Mouse (Mus musculus): Measurements from ENCODE around the gene Arl3.
"Not testable (repeated sequence)": the region's sequence is repeated elsewhere in the genome, so short reads cannot be mapped to it uniquely, and the experiment has no call there.

Gene Arl3

GRCm38 (mm10) chr19:46591575-46591974, 18.6 kb upstream of the Arl3 start:
- DNase-seq (ENCODE audit: low spot score in 2 of 2): no peak

GRCm38 (mm10) chr19:46587823-46588508, 15.0 kb upstream of the Arl3 start:
- DNase-seq (ENCODE audit: low spot score in 2 of 2): peak; percentile 78 to 89

GRCm38 (mm10) chr19:46575196-46575595, 2.2 kb upstream of the Arl3 start:
- no peak for DNase-seq (ENCODE audit: low spot score in 2 of 2)

- peak in 1 of 2 experiments; percentile 12 for DNase-seq (ENCODE audit: low spot score in 2 of 2)
These were observed 992 bp upstream of the Arl3 start for GRCm38 (mm10) chr19:46573990-46574389.

GRCm38 (mm10) chr19:46572548-46572947, 450 bp downstream of the Arl3 start:
- no peak for DNase-seq (ENCODE audit: low spot score in 2 of 2)

GRCm38 (mm10) chr19:46571878-46572244, 1.1 kb downstream of the Arl3 start:
- DNase-seq (ENCODE audit: low spot score in 2 of 2): no peak

GRCm38 (mm10) chr19:46571211-46571877, 1.7 kb downstream of the Arl3 start:
- DNase-seq (ENCODE audit: low spot score in 2 of 2): not testable (repeated sequence)

- DNase-seq (ENCODE audit: low spot score in 2 of 2): no peak
These were observed 8.9 kb downstream of the Arl3 start for GRCm38 (mm10) chr19:46564043-46564462.

GRCm38 (mm10) chr19:46563603-46564002, 9.4 kb downstream of the Arl3 start:
- no peak for DNase-seq (ENCODE audit: low spot score in 2 of 2)

GRCm38 (mm10) chr19:46562581-46563515, 10.2 kb downstream of the Arl3 start:
- no peak for DNase-seq (ENCODE audit: low spot score in 2 of 2)

- DNase-seq (ENCODE audit: low spot score in 2 of 2): peak in 1 of 2 experiments; percentile 52
These were observed 10.9 kb downstream of the Arl3 start for GRCm38 (mm10) chr19:46562132-46562531.

GRCm38 (mm10) chr19:46558631-46559030, 14.4 kb downstream of the Arl3 start:
- DNase-seq (ENCODE audit: low spot score in 2 of 2): no peak

GRCm38 (mm10) chr19:46558009-46558408, 15.0 kb downstream of the Arl3 start:
- no peak for DNase-seq (ENCODE audit: low spot score in 2 of 2)

GRCm38 (mm10) chr19:46553541-46553955, 19.4 kb downstream of the Arl3 start:
- peak; percentile 30 to 67 for DNase-seq (ENCODE audit: low spot score in 2 of 2)

- DNase-seq (ENCODE audit: low spot score in 2 of 2): no peak
These were observed 20.5 kb downstream of the Arl3 start for GRCm38 (mm10) chr19:46552496-46552895.

- no peak for DNase-seq (ENCODE audit: low spot score in 2 of 2)
These were observed 22.6 kb downstream of the Arl3 start for GRCm38 (mm10) chr19:46550385-46550784.

- no peak for DNase-seq (ENCODE audit: low spot score in 2 of 2)
These were observed 24.9 kb downstream of the Arl3 start for GRCm38 (mm10) chr19:46548110-46548509.

- DNase-seq (ENCODE audit: low spot score in 2 of 2): no peak
These were observed 25.4 kb downstream of the Arl3 start for GRCm38 (mm10) chr19:46547565-46547964.

GRCm38 (mm10) chr19:46542750-46543149, 30.2 kb downstream of the Arl3 start:
- DNase-seq (ENCODE audit: low spot score in 2 of 2): no peak

- no peak for DNase-seq (ENCODE audit: low spot score in 2 of 2)
These were observed 34.8 kb downstream of the Arl3 start for GRCm38 (mm10) chr19:46538213-46538612.

- DNase-seq (ENCODE audit: low spot score in 2 of 2): no peak
These were observed 35.6 kb downstream of the Arl3 start for GRCm38 (mm10) chr19:46537357-46537756.

- DNase-seq (ENCODE audit: low spot score in 2 of 2): no peak
These were observed 38.4 kb downstream of the Arl3 start for GRCm38 (mm10) chr19:46534542-46535098.

All from spleen, postnatal 10 days (tissue).